Mouse (Mus musculus) v-Abl transformed pro-B cells (cell line): ENCODE measurements around the gene Rwdd1.
"Not testable (repeated sequence)": the region's sequence is repeated elsewhere in the genome, so short reads cannot be mapped to it uniquely, and the experiment has no call there.

ENCODE experiments used
- in situ Hi-C, 2 experiments: fragments of 400-800 bp; cut with MboI; formaldehyde crosslinking; loops; one replicate each; pipeline ENCODE4 v1.15.1; 2025; ENCODE audit not compliant: unreplicated experiment in 2 of 2

Rwdd1 gene

DNA sequence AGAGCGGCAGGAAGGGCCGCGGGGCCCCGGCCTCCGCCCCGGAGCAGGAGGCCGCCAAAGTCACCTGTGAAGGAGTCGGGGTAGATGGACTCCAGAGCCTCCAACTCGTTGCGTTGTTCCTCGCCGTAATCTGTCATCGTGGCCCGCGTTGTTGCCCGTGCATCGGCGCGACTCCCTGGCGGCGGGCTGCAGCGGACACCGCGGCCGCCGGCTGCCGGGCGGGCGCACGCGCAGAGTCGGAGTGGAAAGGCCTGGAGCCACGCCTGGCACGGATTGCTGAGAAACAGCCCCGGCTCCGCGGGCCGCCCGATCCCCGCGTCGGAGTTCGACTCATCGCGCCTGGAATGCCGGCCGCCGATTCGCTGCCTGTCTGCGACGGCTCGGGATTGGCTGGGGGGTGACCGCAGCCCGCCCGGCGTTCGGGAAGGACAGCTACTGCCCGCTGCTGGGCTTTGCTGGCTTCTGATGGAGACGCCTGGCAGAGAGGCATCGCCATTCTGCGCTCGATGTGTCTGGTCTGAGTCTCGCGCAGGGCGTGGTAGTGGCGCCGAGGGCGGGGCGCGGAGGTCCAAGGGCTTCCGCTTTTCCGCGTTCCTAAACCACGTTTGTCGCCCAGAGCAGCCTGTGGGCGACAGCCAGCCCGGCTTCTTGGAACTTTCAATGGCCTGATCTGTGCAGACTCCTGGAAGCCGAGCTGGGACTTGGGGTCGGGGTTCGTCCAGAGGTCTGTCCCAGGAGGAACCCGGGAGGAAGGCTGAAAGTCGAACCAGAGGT, at the start of gene Rwdd1:
Rwdd1 (minus strand) TSS at position 323 of the 774 bp plus-strand sequence.
- in situ Hi-C loops, result loop anchor here (5.0 kb wide), 4 partner anchors 67 to 278 kb away; partner anchors contain the start of genes Tspyl1 (in 1 of the 2), Tspyl4 (in 1 of the 2) and Zup1 (in 1 of the 2)

DNA sequence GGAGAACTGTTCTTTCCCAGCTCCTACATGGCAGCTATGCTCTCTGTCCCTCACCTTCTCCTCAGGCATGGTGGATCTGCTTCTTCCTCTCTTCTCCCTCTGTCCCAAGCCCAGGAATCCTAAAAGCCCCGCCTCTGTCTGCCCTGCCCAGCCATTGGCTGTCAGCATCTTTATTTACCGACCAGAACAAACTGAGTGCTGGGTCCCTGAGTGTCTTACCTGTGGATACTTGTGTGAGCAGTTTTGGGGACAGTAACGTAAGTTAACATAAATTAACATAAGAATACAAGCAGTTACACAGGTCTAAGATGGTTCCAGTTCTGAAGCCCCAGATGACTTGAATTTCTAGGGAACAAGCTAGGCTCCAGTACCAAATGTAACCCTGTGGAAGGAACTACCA, 47.2 kb upstream of the Rwdd1 start:
- in situ Hi-C loops, result no loop called here

DNA sequence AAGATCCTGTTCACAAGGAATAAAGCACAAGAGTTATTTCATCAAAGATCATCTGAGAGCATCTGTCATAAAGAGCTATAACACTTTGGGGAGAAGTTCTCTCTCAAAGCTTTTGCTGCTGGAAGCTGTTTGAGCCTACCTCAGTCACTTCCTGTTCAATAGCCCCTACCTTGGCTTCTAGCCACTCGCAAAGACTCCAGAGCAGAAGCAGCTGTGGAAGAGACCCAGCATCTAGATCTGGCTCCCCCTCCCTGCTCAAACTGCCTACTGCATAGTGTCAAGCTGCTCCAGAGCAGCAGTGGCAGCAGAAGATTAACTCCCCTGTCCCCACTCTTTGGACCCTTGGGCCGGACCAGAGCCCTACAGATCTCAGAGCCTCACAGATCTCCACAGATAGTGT, 34.6 kb upstream of the Rwdd1 start:
- in situ Hi-C loops, result no loop called here

- in situ Hi-C loops, result loop anchor here (5.0 kb wide), 1 partner anchor 283 kb away; no protein-coding TSS in a partner anchor
These were observed 24.8 kb upstream of the Rwdd1 start, which contains the start of gene Calhm4 for GRCm38 (mm10) chr10:34044210-34044609. Gene Calhm4, minus strand, starts transcription at chr10:34044310.

DNA sequence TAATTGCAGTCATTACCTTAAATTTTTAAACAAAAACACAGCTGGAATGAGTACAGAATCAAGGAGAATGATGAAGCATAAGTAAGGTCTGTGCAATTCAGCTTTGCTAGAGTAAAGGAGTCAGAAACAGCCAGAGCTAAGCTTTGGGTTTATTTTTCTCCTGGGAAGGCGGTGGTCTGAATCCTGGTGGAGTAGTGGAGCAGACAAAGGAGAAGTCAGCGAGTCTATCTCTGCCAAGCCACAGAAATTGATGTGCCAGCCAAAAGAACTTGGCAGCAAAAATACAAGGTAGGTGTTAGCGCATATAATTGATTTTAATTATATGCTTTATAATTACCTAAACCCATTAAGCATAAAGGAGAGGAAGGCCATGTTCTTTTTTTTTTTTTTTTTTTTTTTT, 18.0 kb upstream of the Rwdd1 start, which contains the start of gene Trappc3l:
Trappc3l (plus strand) TSS at position 197 of the 400 bp plus-strand sequence.
- in situ Hi-C loops, result loop anchor here in 1 of 2 experiments (5.0 kb wide), 1 partner anchor 115 kb away; no protein-coding TSS in a partner anchor

- in situ Hi-C loops, result loop anchor here in 1 of 2 experiments (5.0 kb wide), 1 partner anchor 116 kb away; no protein-coding TSS in a partner anchor
These were observed 17.2 kb upstream of the Rwdd1 start for GRCm38 (mm10) chr10:34036587-34036986.

DNA sequence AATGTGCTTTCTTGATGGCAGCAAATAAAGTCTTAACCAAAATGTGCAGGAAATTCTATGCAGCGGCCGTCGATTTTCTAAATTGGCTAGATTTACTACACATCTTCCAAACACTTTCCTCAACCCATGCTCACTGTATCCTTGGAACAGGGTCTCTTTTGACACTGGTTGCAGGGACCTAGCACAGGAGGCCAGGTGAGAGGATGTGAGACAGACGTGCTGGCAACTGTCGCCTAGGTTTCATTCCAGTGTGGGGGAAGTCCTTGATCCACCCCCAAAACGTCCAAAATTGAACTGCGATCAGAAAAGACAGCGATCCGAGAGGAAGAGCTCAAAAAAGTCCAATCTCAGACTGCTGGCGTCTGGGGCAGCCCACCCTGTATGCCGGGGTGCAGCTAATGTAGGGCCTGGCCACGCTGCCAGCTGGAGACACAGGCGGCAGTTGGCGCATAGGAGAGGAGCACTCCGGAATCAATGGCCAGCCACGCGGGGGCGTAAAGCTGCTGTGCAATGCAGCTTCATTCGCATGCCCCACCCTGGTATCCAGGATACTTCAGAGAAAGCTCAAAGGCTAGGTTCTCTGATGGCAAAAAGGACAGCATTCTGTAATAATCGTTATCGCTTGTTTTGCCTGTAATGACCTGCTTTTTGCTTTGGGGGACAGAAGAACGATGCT, 14.3 kb upstream of the Rwdd1 start:
- in situ Hi-C loops, result no loop called here

GRCm38 (mm10) chr10:34030322-34030721, 10.9 kb upstream of the Rwdd1 start:
- in situ Hi-C loops, result no loop called here

- in situ Hi-C loops, result loop anchor here (5.0 kb wide), 4 partner anchors 67 to 278 kb away; partner anchors contain the start of genes Tspyl1 (in 1 of the 2), Tspyl4 (in 1 of the 2) and Zup1 (in 1 of the 2)
These were observed 600 bp downstream of the Rwdd1 start for GRCm38 (mm10) chr10:34018746-34019301.

DNA sequence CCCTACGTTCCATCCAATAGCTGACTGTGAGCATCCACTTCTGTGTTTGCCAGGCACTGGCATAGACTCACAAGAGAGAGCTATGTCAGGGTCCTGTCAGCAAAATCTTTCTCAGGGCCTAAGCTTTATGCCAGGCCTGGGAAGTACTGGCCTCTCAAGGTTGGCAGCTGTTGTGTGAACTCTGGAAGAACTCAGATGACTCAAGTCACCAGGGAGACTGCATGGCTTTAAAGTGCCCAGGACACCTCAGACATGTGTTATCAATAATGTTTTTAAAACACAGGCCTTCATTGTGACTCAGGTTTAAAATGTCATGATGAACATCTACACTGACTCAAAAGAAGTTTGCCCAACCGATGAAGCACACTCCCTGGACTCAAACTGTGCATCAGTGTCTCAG, 6.2 kb downstream of the Rwdd1 start:
- in situ Hi-C loops, result no loop called here

DNA sequence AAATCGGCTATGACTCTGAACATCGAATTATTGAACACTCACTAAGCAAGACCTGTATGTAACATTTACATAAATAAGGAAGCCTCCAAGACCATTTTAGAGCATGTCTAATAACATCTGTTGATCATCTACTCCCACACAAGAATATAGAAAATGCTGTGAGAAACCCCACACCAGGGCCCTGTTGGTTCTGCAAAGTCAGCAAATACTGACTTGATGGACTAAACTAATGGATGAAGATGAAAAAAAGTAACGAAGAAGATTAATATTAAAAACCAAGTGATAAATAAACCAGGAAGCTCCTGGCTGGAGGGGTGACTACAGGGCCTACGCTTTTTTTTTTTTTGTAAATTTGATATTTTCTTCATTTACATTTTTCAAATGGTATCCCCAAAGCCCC, 6.8 kb downstream of the Rwdd1 start:
- in situ Hi-C loops, result no loop called here

- in situ Hi-C loops, result no loop called here
These were observed 21.0 kb downstream of the Rwdd1 start for GRCm38 (mm10) chr10:33998397-33998796.

DNA sequence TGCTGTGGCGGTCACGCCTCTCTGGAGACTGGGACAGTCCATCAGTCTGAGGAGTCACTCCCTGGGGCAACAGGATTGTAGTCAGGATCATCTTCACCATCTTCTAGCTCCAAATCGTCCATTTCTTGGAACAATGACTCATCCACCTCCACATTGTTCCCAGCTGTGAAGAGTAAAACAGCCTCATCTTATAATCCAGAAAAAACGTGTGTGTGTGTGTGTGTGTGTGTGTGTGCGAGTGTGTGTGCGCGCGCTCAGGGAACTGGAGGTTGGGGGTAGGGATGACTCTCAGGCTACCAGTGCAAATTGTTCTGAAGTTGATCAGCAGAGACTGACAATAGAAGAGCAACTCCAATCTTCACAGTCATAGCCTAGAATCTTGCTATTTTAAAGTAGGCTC, 22.7 kb downstream of the Rwdd1 start:
- in situ Hi-C loops, result not testable (repeated sequence)

DNA sequence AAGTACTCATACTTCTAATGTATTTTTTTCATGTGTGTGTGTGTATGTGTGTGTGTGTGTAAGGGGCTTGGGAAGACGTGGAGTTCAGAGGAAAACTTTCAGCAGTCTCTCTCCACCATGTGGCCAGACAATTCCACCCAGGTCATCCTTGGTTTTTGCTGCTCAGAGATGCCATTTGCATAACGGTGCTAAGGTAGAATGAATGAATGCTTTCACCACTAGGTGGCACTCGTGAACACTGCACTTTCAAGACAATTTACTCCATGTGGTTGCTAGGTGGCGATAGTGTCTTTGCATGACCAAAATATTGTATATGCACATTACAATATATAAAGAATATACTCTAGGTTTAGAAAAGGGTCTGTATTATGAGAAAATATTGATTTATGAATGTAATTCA, 32.7 kb downstream of the Rwdd1 start:
- in situ Hi-C loops, result loop anchor here (5.0 kb wide), 1 partner anchor 341 kb away; no protein-coding TSS in a partner anchor

DNA sequence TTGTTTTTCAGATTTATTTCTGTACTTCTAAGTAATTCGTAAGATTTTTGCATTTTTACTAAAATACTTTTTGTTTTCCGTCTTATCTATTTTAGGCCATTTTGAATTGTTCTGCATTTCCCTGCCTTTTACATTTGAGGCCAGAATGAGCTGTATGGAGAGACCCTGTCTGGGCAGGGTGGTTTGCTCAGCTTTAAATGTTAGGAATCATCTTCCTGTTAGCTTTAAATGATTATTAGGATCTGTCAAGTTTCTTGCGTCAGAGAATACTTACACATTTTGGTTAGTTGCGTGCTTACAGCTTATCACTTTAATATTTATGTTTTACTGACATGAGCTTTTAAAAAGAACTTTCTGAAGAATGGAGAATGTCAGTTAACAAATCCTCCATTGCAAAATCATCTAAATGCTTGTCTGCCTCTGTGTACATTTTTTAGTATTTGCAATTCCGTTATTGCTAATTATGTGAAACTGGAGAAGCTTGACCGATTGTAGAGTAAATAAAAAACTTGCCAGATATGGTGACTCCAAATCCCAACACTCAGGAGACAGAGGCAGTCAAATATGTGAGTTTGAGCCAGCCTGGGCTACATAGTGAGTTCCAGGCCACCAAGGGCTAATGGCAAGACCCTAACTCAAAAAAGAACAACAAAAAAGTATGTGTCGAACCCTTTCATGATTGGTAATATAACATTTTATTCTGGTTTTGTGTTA, 44.5 kb downstream of the Rwdd1 start:
- in situ Hi-C loops, result no loop called here

- in situ Hi-C loops, result loop anchor here in 1 of 2 experiments (5.0 kb wide), 1 partner anchor 65 kb away; the partner anchor contains the start of gene Rwdd1
These were observed 66.9 kb downstream of the Rwdd1 start for GRCm38 (mm10) chr10:33952509-33952908.

- in situ Hi-C loops, result loop anchor here in 1 of 2 experiments (5.0 kb wide), 1 partner anchor 66 kb away; the partner anchor contains the start of gene Rwdd1
These were observed 68.4 kb downstream of the Rwdd1 start, which contains the start of gene Zup1 for GRCm38 (mm10) chr10:33950803-33951583. Gene Zup1, minus strand, starts transcription at chr10:33951269.
